Mouse (Mus musculus) urinary bladder, postnatal 0 days (tissue): ENCODE results near the gene Pigk. TPM values are rescaled to one million over a fixed set of nuclear protein-coding genes. Genes with fewer than 3 reads are reported as not detected.

Experiments used
- polyA plus RNA-seq: library from polyadenylated mRNA; unstranded; fragments of >200 nt; fragmentation: Nextera tagmentation; extraction: Ambion mirVana; gene quantifications from 2 replicates; pipeline ENCODE4 v1.2.1, GENCODE M21; 2015

Pigk gene
- 40.6 and 46.6 TPM in 2 replicates for polyA plus RNA-seq

GRCm38 (mm10) chr3:152713991-152714902, at the start of gene Pigk:
Gene Pigk, plus strand, starts transcription at chr3:152714100.

GRCm38 (mm10) chr3:152668239-152668638, 45.7 kb upstream of the Pigk start, which contains the start of gene Ak5:
Gene Ak5, minus strand, starts transcription at chr3:152668360.

GRCm38 (mm10) chr3:152981988-152982387, 268.1 kb downstream of the Pigk start, which contains the start of gene St6galnac5:
Gene St6galnac5, minus strand, starts transcription at chr3:152982246.

Other genes starting within 250 kb of the Pigk start
- gene Ak5, start 45.7 kb upstream of the Pigk start, polyA plus RNA-seq: 3.5 and 4.8 TPM in 2 replicates